Mouse (Mus musculus) granulocyte monocyte progenitor cell, adult 5-6 weeks (primary cell): Measurements from ENCODE around the gene Vmn1r88. TPM values are rescaled to one million over a fixed set of nuclear protein-coding genes. Genes with fewer than 3 reads are reported as not detected.
A peak's percentile ranks its signal among the peaks of the same experiment; 100 is the strongest.

ENCODE experiments used
- ATAC-seq: replicated peaks from 2 replicates; pipeline ENCODE4 v1.8.0; 2016; ENCODE audit warnings: mild to moderate bottlenecking, moderate TSS enrichment, inconsistent platforms; ENCODE audit not compliant: poor library complexity, severe bottlenecking
- total RNA-seq, 2 experiments: library from RNA; stranded (forward) in 1 of 2; stranded (reverse) in 1 of 2; fragments of 200-712, 200-1000 nt in 1 of 2; fragments of >200 nt in 1 of 2; fragmentation: Nextera tagmentation in 1 of 2; gene quantifications; 2 replicates each; pipeline ENCODE4 v1.2.3; 2014 to 2017

Gene Vmn1r88
- total RNA-seq (2014; fragmentation: Nextera tagmentation): 0.26 TPM in 1 of 2 replicates, not detected in the other
- total RNA-seq (2017): not detected in 2 replicates

DNA sequence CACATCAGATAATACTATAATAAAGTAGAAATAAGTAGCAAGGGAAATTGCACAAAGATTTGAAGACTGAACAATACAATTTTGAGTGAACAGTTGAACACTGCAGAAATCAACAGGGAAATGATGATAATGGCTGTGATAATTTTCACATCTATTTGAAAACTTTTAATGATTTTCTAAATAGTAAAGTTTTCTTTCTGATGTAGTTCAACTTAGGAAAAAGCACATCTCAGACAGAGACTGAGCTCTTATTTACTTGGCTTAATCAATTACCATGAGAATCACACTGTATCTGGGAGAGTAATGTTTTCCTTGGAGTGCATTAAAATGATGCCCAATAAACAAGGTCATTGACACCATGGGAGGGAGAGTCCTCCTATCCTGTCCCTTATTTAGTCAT is at the start of gene Vmn1r88:
TSS of gene Vmn1r88 (plus strand) at position 301 of the 400 bp plus-strand sequence.
- ATAC-seq: no peak

DNA sequence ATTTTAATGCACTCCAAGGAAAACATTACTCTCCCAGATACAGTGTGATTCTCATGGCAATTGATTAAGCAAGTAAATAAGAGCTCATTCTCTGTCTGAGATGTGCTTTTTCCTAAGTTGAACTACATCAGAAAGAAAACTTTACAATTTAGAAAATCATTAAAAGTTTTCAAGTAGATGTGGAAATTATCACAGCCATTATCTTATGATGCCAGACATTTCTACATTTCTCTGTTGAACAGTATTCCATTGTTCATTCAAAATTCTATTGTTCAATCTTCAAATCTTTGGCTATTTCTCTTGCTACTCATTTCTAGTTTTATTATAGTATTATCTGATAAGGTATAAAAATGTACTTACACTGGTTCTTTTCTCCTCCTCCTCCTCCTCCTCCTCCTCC is 39.6 kb upstream of the Vmn1r88 start, which contains the start of gene Vmn1r86:
TSS of gene Vmn1r86 (minus strand) at position 101 of the 400 bp plus-strand sequence.
- ATAC-seq: no peak

DNA sequence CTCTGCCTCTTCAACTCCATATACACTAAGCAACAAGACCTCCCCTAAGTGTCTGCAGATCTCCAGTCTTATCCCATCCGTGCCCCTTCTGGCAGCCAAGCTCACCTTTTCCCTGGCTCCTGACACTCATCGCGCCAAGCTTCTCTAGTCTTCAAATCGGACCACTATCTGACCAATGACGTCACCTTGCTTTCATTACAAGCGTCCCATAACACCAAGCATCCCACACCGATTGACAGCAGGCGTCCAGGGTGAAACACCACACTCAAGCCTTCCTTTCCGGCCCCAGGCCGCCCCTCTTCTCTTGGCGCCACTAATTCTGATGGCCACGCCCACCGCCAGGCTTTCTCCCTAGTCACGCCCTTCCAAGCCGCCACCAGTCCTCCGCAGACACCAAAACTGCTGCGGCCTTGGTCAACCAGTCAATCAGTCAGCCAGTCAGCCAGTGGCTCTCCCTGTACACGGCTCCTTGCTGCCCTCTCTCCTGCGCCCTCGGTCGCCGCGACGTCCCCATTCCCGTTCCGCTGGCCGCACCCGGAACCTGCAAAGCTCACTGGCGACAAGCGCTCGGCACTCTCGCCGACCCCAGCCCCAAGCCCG is 35.7 kb upstream of the Vmn1r88 start:
- peak; percentile 100 for ATAC-seq

DNA sequence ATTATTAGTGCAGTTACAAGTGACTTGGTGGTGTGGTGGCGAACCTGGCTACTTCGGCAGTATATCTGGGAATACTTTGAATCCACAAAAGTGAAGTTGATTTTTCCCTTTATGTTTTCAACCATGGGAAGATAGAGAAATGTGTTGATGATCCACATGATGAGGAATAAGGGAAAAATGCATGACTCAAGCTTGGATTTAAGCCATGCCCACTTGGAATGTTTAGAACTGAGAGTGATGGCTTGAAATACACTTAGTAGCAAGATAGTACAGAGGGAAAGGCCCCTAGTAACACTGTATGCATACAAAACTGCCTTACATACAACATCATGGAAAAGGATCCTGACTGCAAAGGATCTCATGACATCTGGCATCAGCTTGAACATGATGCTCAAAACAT is 27.5 kb upstream of the Vmn1r88 start:
- no peak for ATAC-seq

DNA sequence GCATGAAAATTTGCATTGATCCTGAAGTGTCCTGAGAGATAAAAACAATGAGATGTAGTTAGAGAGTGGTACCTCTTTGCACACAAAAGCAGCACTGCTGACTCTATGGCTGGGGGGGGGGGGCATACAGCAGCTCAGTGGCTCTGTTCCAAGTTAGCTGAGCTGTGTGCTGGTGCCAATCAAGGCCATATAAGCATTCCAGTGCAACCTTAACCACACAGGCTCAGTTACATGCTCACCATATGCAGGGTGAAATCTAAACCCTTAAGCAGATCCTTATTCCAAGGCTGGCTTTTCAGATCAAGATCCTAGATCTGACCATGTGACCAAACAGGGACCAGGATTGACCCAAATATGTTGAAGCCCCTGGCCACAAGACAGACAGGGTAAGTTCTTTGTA is 22.0 kb upstream of the Vmn1r88 start:
- no peak for ATAC-seq

DNA sequence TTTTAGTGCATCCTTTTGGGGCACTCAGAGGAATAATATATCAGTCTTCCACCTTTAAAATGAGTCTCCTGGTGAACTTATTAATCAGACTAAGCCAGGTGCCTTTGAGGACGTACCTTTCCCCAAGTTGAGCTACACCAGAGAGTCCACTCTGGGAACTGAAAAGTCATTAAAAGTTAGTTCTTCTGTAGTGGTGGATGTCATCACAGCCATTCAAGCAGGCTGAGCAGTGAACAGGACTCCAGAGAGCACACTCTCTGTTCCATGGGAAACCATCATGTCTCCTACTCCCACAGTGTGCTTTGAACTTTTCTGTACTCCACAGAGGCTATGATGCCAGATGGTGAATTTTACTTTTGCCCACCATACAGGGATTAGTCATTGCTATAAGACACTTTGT is 19.3 kb upstream of the Vmn1r88 start, which contains the start of gene Vmn1r87:
TSS of gene Vmn1r87 (minus strand) at position 101 of the 400 bp plus-strand sequence.
- ATAC-seq: no peak

DNA sequence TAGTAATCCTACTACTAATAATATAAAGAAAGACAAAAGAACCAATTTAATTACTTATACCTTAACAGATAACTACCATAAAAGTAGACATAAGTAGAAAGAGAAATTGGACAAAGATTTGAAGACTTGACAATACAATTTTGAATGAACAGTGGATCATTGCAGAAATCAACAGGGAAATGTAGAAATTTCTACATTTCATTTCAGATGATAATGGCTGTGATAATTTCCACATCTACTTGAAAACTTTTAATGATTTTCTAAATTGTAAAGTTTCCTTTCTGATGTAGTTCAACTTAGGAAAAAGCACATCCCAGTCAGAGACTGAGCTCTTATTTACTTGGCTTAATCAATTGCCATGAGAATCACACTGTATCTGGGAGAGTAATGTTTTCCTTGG is 53.4 kb downstream of the Vmn1r88 start, which contains the start of gene Vmn1r89:
TSS of gene Vmn1r89 (plus strand) at position 301 of the 400 bp plus-strand sequence.
- ATAC-seq: no peak

Other genes starting within 250 kb of the Vmn1r88 start
- 2,621 and 2,837 TPM in 2 replicates for gene Rps5, start 237.3 kb upstream of the Vmn1r88 start, total RNA-seq (2014; fragmentation: Nextera tagmentation)
- gene Rps5, start 237.3 kb upstream of the Vmn1r88 start, total RNA-seq (2017): 1,142 and 1,421 TPM in 2 replicates
- gene Rnf225, start 232.2 kb upstream of the Vmn1r88 start, total RNA-seq (2014; fragmentation: Nextera tagmentation): 0.92 and 0.95 TPM in 2 replicates
- 0.26 and 0.88 TPM in 2 replicates for gene Rnf225, start 232.2 kb upstream of the Vmn1r88 start, total RNA-seq (2017)
- gene Zfp324, start 193.7 kb upstream of the Vmn1r88 start, total RNA-seq (2014; fragmentation: Nextera tagmentation): 5.9 and 8.6 TPM in 2 replicates
- 7.6 and 7.8 TPM in 2 replicates for gene Zfp324, start 193.7 kb upstream of the Vmn1r88 start, total RNA-seq (2017)
- gene Zfp446, start 181.7 kb upstream of the Vmn1r88 start, total RNA-seq (2014; fragmentation: Nextera tagmentation): 5.4 and 9.5 TPM in 2 replicates
- 3.0 and 4.0 TPM in 2 replicates for gene Zfp446, start 181.7 kb upstream of the Vmn1r88 start, total RNA-seq (2017)
- not detected in 2 replicates for gene Slc27a5, start 161.4 kb upstream of the Vmn1r88 start, total RNA-seq (2014; fragmentation: Nextera tagmentation)
- not detected in 2 replicates for gene Slc27a5, start 161.4 kb upstream of the Vmn1r88 start, total RNA-seq (2017)
- gene Trim28, start 160.5 kb upstream of the Vmn1r88 start, total RNA-seq (2014; fragmentation: Nextera tagmentation): 599 and 728 TPM in 2 replicates
- 489 and 493 TPM in 2 replicates for gene Trim28, start 160.5 kb upstream of the Vmn1r88 start, total RNA-seq (2017)
- 8.5 and 19.8 TPM in 2 replicates for gene Zbtb45, start 149.5 kb upstream of the Vmn1r88 start, total RNA-seq (2014; fragmentation: Nextera tagmentation)
- gene Zbtb45, start 149.5 kb upstream of the Vmn1r88 start, total RNA-seq (2017): 4.9 and 11.9 TPM in 2 replicates
- gene Chmp2a, start 124.8 kb upstream of the Vmn1r88 start, total RNA-seq (2014; fragmentation: Nextera tagmentation): 117 and 163 TPM in 2 replicates
- gene Chmp2a, start 124.8 kb upstream of the Vmn1r88 start, total RNA-seq (2017): 162 and 196 TPM in 2 replicates
- 196 and 197 TPM in 2 replicates for gene Ube2m, start 121.3 kb upstream of the Vmn1r88 start, total RNA-seq (2014; fragmentation: Nextera tagmentation)
- gene Ube2m, start 121.3 kb upstream of the Vmn1r88 start, total RNA-seq (2017): 126 and 132 TPM in 2 replicates
- 0.43 TPM in 1 of 2 replicates, not detected in the other for gene Mzf1, start 104.8 kb upstream of the Vmn1r88 start, total RNA-seq (2014; fragmentation: Nextera tagmentation)
- 0.30 and 0.57 TPM in 2 replicates for gene Mzf1, start 104.8 kb upstream of the Vmn1r88 start, total RNA-seq (2017)
- gene Vmn1r85, start 64.4 kb upstream of the Vmn1r88 start, total RNA-seq (2014; fragmentation: Nextera tagmentation): not detected in 2 replicates
- gene Vmn1r85, start 64.4 kb upstream of the Vmn1r88 start, total RNA-seq (2017): not detected in 2 replicates
- not detected in 2 replicates for gene Vmn1r86, start 39.7 kb upstream of the Vmn1r88 start, total RNA-seq (2014; fragmentation: Nextera tagmentation)
- not detected in 2 replicates for gene Vmn1r86, start 39.7 kb upstream of the Vmn1r88 start, total RNA-seq (2017)
- gene Vmn1r87, start 19.4 kb upstream of the Vmn1r88 start, total RNA-seq (2014; fragmentation: Nextera tagmentation): not detected in 2 replicates
- gene Vmn1r87, start 19.4 kb upstream of the Vmn1r88 start, total RNA-seq (2017): not detected in 2 replicates
- gene Vmn1r89, start 53.5 kb downstream of the Vmn1r88 start, total RNA-seq (2014; fragmentation: Nextera tagmentation): not detected in 2 replicates
- not detected in 2 replicates for gene Vmn1r89, start 53.5 kb downstream of the Vmn1r88 start, total RNA-seq (2017)
- gene Lig1, start 117.7 kb downstream of the Vmn1r88 start, total RNA-seq (2014; fragmentation: Nextera tagmentation): 152 and 196 TPM in 2 replicates
- gene Lig1, start 117.7 kb downstream of the Vmn1r88 start, total RNA-seq (2017): 70.0 and 89.5 TPM in 2 replicates
- 3.4 and 5.8 TPM in 2 replicates for gene Zswim9, start 119.2 kb downstream of the Vmn1r88 start, total RNA-seq (2014; fragmentation: Nextera tagmentation)
- gene Zswim9, start 119.2 kb downstream of the Vmn1r88 start, total RNA-seq (2017): 1.9 and 3.8 TPM in 2 replicates
- gene Pla2g4c, start 165.1 kb downstream of the Vmn1r88 start, total RNA-seq (2014; fragmentation: Nextera tagmentation): 2.1 TPM in 1 of 2 replicates, not detected in the other
- 0.60 TPM in 1 of 2 replicates, not detected in the other for gene Pla2g4c, start 165.1 kb downstream of the Vmn1r88 start, total RNA-seq (2017)
- not detected in 2 replicates for gene Cabp5, start 238.6 kb downstream of the Vmn1r88 start, total RNA-seq (2014; fragmentation: Nextera tagmentation)
- gene Cabp5, start 238.6 kb downstream of the Vmn1r88 start, total RNA-seq (2017): not detected in 2 replicates